Mouse (Mus musculus): ENCODE results near the gene Noc2l. TPM values are rescaled to one million over a fixed set of nuclear protein-coding genes. Genes with fewer than 3 reads are reported as not detected.

Gene Noc2l
- total and polyA plus RNA-seq, 3 experiments = 122 to 234 (median 164) TPM

DNA sequence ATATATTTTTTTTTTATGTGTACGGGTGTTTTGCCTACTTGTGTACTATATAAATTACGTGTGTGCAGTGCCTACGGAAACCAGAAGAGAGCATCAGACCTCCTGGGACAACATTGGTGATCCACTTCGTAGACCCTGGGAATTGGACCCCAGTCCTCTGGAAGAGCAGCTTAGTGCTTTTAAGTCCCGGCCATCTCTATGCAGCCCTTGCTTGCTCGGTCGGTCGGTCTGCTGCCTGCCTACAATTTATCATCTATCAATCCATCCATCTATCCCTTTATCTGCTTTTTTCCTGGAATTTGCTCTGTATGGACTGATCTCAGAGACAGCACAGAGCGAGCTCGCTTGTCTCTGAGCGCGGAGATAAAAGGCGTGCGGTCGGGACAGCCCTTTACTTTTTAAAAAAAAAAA, 445 bp upstream of the Noc2l start (continued):
- TF ChIP-seq USF2 (IDR thresholded peaks at IDR 0.05; ENCODE audit: borderline replicate concordance in 1 of 2, insufficient read depth in 1 of 2, low read depth in 1 of 2, low read length in 2 of 2) = no peak
- no peak for TF ChIP-seq NRF1 (IDR thresholded peaks at IDR 0.05; ENCODE audit: insufficient read depth, low read depth, low read length, poor library complexity, severe bottlenecking)
- TF ChIP-seq SMC3 (IDR thresholded peaks at IDR 0.05; ENCODE audit: low read depth, low read length) = peak; percentile 11
- TF ChIP-seq KAT2A (conservative IDR thresholded peaks at IDR 0.05; ENCODE audit: low read depth, low read length) = no peak
- no peak for TF ChIP-seq MAZ (IDR thresholded peaks at IDR 0.05; ENCODE audit: low read depth, low read length)
- TF ChIP-seq MYC (IDR thresholded peaks at IDR 0.05; ENCODE audit: low read depth, low read length) = no peak
- TF ChIP-seq BHLHE40 (IDR thresholded peaks at IDR 0.05; ENCODE audit: borderline replicate concordance, low read depth, low read length) = no peak
- no peak for TF ChIP-seq ZC3H11A (IDR thresholded peaks at IDR 0.05; ENCODE audit: low read depth, low read length)
- TF ChIP-seq MAX (IDR thresholded peaks at IDR 0.05; ENCODE audit: low read length) = no peak
- no peak for TF ChIP-seq RCOR1 (IDR thresholded peaks at IDR 0.05; ENCODE audit: low read depth, low read length)
- no peak for TF ChIP-seq MYB (IDR thresholded peaks at IDR 0.05; ENCODE audit: low read depth, low read length)
- TF ChIP-seq HCFC1 (IDR thresholded peaks at IDR 0.05; ENCODE audit: low read depth, low read length) = no peak
- TF ChIP-seq UBTF (IDR thresholded peaks at IDR 0.05; ENCODE audit: borderline replicate concordance, insufficient read depth, low read depth, low read length) = no peak
- no peak; a peak in 1 of 4 replicates for TF ChIP-seq POLR2A (IDR thresholded peaks at IDR 0.05; ENCODE audit: control insufficient read depth in 1 of 2, insufficient read depth in 1 of 2, low read depth in 1 of 2, low read length in 2 of 2, poor library complexity in 1 of 2)
- TF ChIP-seq GATA1 (IDR thresholded peaks at IDR 0.05; ENCODE audit: low read depth, low read length) = no peak
- no peak; the same call in 1 of the 2 replicates for TF ChIP-seq ZNF384 (IDR thresholded peaks at IDR 0.05; ENCODE audit: low read depth, low read length)
- no peak for TF ChIP-seq MEF2A (IDR thresholded peaks at IDR 0.05; ENCODE audit: extremely low read depth, insufficient replicate concordance, low read depth, low read length, poor library complexity, severe bottlenecking)
- no peak for TF ChIP-seq TBP (IDR thresholded peaks at IDR 0.05; ENCODE audit: low read depth, low read length)
- peak in 1 of 2 experiments; percentile 14; a peak in 1 of 4 replicates for TF ChIP-seq EP300 (IDR thresholded peaks at IDR 0.05; ENCODE audit: low read depth in 1 of 2, low read length in 2 of 2)

DNA sequence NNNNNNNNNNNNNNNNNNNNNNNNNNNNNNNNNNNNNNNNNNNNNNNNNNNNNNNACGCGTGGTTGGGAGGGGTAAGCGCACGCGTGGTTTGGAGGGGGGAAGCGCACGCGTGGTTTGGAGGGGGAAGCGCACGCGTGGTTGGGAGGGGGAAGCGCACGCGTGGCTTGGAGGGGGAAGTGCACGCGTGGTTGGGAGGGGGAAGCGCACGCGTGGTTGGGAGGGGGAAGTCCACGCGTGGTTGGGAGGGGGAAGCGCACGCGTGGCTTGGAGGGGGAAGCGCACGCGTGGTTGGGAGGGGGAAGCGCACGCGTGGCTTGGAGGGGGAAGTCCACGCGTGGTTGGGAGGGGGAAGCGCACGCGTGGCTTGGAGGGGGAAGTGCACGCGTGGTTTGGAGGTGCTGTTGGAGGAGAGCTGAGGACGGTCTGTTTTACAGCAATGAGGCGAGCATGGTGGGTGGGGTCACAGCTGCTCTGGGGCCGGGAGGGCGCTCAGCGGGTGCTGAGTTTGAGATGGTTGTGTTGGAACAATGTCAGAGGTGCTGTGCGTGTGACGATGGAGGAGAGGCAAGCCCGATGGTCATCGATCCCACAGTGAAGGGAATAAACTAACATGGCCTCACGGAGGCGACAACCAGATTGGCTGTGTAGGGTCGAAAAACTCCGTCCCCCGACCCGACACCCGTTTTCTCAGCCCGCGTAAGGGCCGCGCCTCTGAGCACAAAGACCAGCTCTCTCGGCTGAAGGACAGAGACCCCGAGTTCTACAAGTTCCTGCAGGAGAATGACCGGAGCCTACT, 1.0 kb downstream of the Noc2l start:
- peak; percentile 62 for DNase-seq (ENCODE audit: low read depth, low spot score)
- peak overlapping the region; percentile 96 for H3K9ac ChIP-seq (ENCODE audit: control insufficient read depth, low read depth, low read length, poor library complexity, severe bottlenecking)
- peaks cover 8 to 22% of the 10 kb centered on the region in 2 experiments for H3K36me3 ChIP-seq (ENCODE audit: control insufficient read depth in 1 of 2, insufficient read depth in 2 of 2, low read length in 2 of 2)
- no peaks in the 10 kb centered on the region for H3K27me3 ChIP-seq (ENCODE audit: control insufficient read depth in 1 of 2, insufficient read depth in 2 of 2, low read length in 2 of 2)
- peaks cover 2 to 6% of the 10 kb centered on the region in 2 experiments; a peak in 2 of 4 replicates for H3K4me1 ChIP-seq (ENCODE audit: control insufficient read depth in 1 of 2, insufficient read depth in 2 of 2, low read length in 2 of 2)
- H3K4me3 ChIP-seq (ENCODE audit: control insufficient read depth in 1 of 2, insufficient read depth in 1 of 2, low read depth in 2 of 2, low read length in 2 of 2) = peak overlapping the region; percentile 91 to 96
- TF ChIP-seq EP300 (IDR thresholded peaks at IDR 0.05; ENCODE audit: low read depth in 1 of 2, low read length in 2 of 2) = no peak
- TF ChIP-seq MXI1 (IDR thresholded peaks at IDR 0.05; ENCODE audit: low read depth, low read length) = 0 out of 2 replicates have a peak, but pooled peaks have one; percentile 30
- TF ChIP-seq CHD2 (IDR thresholded peaks at IDR 0.05; ENCODE audit: low read length) = no peak
- peak overlapping the region; percentile 54 for H3K27ac ChIP-seq (ENCODE audit: control insufficient read depth, low read depth, low read length)
- peaks cover 51% of the 10 kb centered on the region for H3K79me2 ChIP-seq (ENCODE audit: control insufficient read depth, insufficient read depth, low read length, poor library complexity)
- no peaks in the 10 kb centered on the region for H3K9me3 ChIP-seq (replicated peaks; ENCODE audit: insufficient read depth, low read length)

All from MEL (cell line).